Mouse (Mus musculus) liver, postnatal 0 days (tissue): ENCODE results near the gene Crtc2.

ENCODE experiments used
- CTCF ChIP-seq: sonication (generic); IDR thresholded peaks from 2 replicates; pipeline ENCODE4 v1.5.1; 2016; ENCODE audit warnings: antibody characterized with exemption, low read depth
- EP300 ChIP-seq: IDR thresholded peaks from 2 replicates; pipeline ENCODE4 v1.6.1; 2016; ENCODE audit warnings: antibody characterized with exemption, low read depth, mild to moderate bottlenecking

DNA sequence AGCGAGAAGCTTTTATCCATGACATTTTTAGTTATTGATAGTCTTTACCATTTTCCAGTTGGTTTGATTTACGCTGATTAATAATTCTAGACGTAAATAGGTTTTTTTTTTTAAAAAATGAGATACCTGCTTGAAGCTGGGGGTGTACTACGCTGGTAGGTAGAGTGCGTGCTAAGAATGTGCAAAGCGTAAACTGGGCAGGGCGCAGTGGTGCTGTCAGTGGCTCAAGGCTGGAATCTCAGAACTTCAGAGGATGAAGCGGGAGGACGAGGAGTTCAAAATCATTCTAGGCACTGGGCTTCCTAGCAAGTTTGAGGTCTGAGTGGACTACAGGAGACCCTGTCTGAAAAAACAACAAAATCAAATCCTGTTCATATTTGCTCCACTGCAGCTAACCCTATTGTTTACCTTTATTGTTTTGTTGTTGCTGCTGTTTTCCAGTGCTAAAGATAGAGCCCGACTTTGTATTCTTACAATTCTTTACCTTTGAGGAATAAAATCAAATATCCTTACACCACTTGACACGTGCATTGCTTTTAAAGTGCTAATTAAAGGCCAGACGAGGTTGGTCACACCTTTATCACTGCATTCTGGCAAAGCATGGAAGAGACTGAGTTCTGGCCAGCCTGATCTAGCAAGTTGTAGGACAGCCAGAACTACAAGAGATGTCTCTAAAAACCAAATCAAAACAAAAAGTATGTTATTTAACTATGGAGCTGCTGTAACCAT, 39.8 kb upstream of the Crtc2 start:
- TF ChIP-seq CTCF (no peak), EP300 (no peak)
